Mouse (Mus musculus) CH12.LX (cell line): ENCODE data around the gene Nr5a2. TPM values are rescaled to one million over a fixed set of nuclear protein-coding genes. Genes with fewer than 3 reads are reported as not detected.

Experiments
- DNase-seq: peaks from one replicate; pipeline ENCODE4 v3.0.0-alpha.2; 2013; ENCODE audit errors: extremely low read depth
- H3K27ac ChIP-seq: 2 replicates; pipeline ENCODE4 v1.5.1; 2012; ENCODE audit warnings: low read depth, mild to moderate bottlenecking, control low read depth, moderate library complexity; ENCODE audit not compliant: insufficient read depth
- H3K27me3 ChIP-seq: replicated peaks from 2 replicates; pipeline ENCODE3; 2012; ENCODE audit warnings: inconsistent platforms
- H3K36me3 ChIP-seq, 2 experiments: replicated peaks in 1 of 2; 2 replicates each; pipeline versions ENCODE3 to v1.6.1; 2012; ENCODE audit warnings: inconsistent platforms in 1 of 2, low read length in 1 of 2, mild to moderate bottlenecking in 1 of 2, mixed read lengths in 1 of 2, moderate library complexity in 1 of 2; ENCODE audit not compliant: control insufficient read depth in 1 of 2, insufficient read depth in 1 of 2
- H3K4me1 ChIP-seq, 2 experiments: 2 replicates each; pipeline ENCODE4 v1.6.1; 2012; ENCODE audit warnings: inconsistent platforms in 1 of 2, moderate library complexity in 1 of 2; ENCODE audit not compliant: insufficient read depth in 2 of 2, control insufficient read depth in 1 of 2
- H3K4me2 ChIP-seq: 2 replicates; pipeline ENCODE4 v1.6.1; 2012; ENCODE audit warnings: low read depth, mild to moderate bottlenecking, control low read depth; ENCODE audit not compliant: poor library complexity, insufficient read depth, severe bottlenecking
- H3K4me3 ChIP-seq, 3 experiments: fragments of 150-350 bp in 1 of 3; sonication (generic) in 1 of 3; replicated peaks in 1 of 3; 2 replicates each; pipeline versions ENCODE3 to v1.5.1; 2011 to 2012; ENCODE audit warnings: low read depth in 2 of 3, low read length in 2 of 3, mild to moderate bottlenecking in 2 of 3, moderate library complexity in 2 of 3, control low read depth in 1 of 3, improper control_type of control experiment in 1 of 3, inconsistent platforms in 1 of 3, mixed read lengths in 1 of 3; ENCODE audit not compliant: poor library complexity in 1 of 3
- H3K79me2 ChIP-seq: replicated peaks from 2 replicates; pipeline ENCODE4 v1.6.1; 2012; ENCODE audit warnings: mild to moderate bottlenecking, moderate library complexity; ENCODE audit not compliant: control insufficient read depth, poor library complexity, insufficient read depth, severe bottlenecking; ENCODE audit errors: extremely low read depth
- H3K9ac ChIP-seq: 2 replicates; pipeline ENCODE4 v1.6.1; 2012; ENCODE audit warnings: low read depth, mild to moderate bottlenecking, control low read depth, moderate library complexity; ENCODE audit not compliant: insufficient read depth
- H3K9me3 ChIP-seq: replicated peaks from 2 replicates; pipeline ENCODE3; 2012; ENCODE audit warnings: low read length, inconsistent platforms, mixed read lengths
- CHD1 ChIP-seq: IDR thresholded peaks from 2 replicates; pipeline ENCODE4 v1.6.1; 2012; ENCODE audit warnings: low read depth, low read length, improper control_type of control experiment, inconsistent platforms
- EP300 ChIP-seq: IDR thresholded peaks from 2 replicates; pipeline ENCODE4 v1.6.1; 2011; ENCODE audit warnings: low read length, improper control_type of control experiment
- IRF4 ChIP-seq: IDR thresholded peaks from 2 replicates; pipeline ENCODE4 v1.6.1; 2014; ENCODE audit warnings: low read depth, mild to moderate bottlenecking, inconsistent platforms, low read length, improper control_type of control experiment
- MAFK ChIP-seq: IDR thresholded peaks from 2 replicates; pipeline ENCODE4 v1.6.1; 2011; ENCODE audit warnings: low read length, improper control_type of control experiment; ENCODE audit not compliant: insufficient replicate concordance
- MAX ChIP-seq: IDR thresholded peaks from 2 replicates; pipeline ENCODE4 v1.6.1; 2011; ENCODE audit warnings: low read length, improper control_type of control experiment
- MEF2A ChIP-seq: IDR thresholded peaks from 2 replicates; pipeline ENCODE4 v1.6.1; 2014; ENCODE audit warnings: low read depth, mild to moderate bottlenecking, inconsistent platforms, low read length, improper control_type of control experiment, borderline replicate concordance
- MXI1 ChIP-seq: IDR thresholded peaks from 2 replicates; pipeline ENCODE4 v1.6.1; 2011; ENCODE audit warnings: mild to moderate bottlenecking, low read depth, low read length, improper control_type of control experiment
- POLR2A ChIP-seq: IDR thresholded peaks from 2 replicates; pipeline ENCODE4 v1.6.1; 2011; ENCODE audit warnings: low read depth, mild to moderate bottlenecking, improper control_type of control experiment, low read length
- RAD21 ChIP-seq: IDR thresholded peaks from 2 replicates; pipeline ENCODE4 v1.6.1; 2011; ENCODE audit warnings: low read depth, mild to moderate bottlenecking, low read length, improper control_type of control experiment, moderate library complexity
- SMC3 ChIP-seq: IDR thresholded peaks from 2 replicates; pipeline ENCODE4 v1.6.1; 2011; ENCODE audit warnings: low read depth, low read length, improper control_type of control experiment
- TBP ChIP-seq: conservative IDR thresholded peaks from 2 replicates; pipeline ENCODE4 v1.6.1; 2011; ENCODE audit warnings: low read depth, low read length, improper control_type of control experiment
- TCF12 ChIP-seq: IDR thresholded peaks from 2 replicates; pipeline ENCODE4 v1.6.1; 2014; ENCODE audit warnings: low read depth, mild to moderate bottlenecking, inconsistent platforms, low read length, improper control_type of control experiment
- UBTF ChIP-seq: IDR thresholded peaks from 2 replicates; pipeline ENCODE4 v1.6.1; 2012; ENCODE audit warnings: low read depth, mild to moderate bottlenecking, inconsistent platforms, low read length, improper control_type of control experiment, moderate library complexity
- USF1 ChIP-seq: IDR thresholded peaks from 2 replicates; pipeline ENCODE4 v1.6.1; 2014; ENCODE audit warnings: low read depth, mild to moderate bottlenecking, inconsistent platforms, low read length, improper control_type of control experiment
- USF2 ChIP-seq: conservative IDR thresholded peaks from 2 replicates; pipeline ENCODE4 v1.6.1; 2011; ENCODE audit warnings: low read depth, low read length, improper control_type of control experiment
- ZC3H11A ChIP-seq: IDR thresholded peaks from 2 replicates; pipeline ENCODE4 v1.6.1; 2012; ENCODE audit warnings: low read depth, mild to moderate bottlenecking, inconsistent platforms, low read length, improper control_type of control experiment
- ZKSCAN1 ChIP-seq: IDR thresholded peaks from 2 replicates; pipeline ENCODE4 v1.6.1; 2012; ENCODE audit warnings: low read depth, inconsistent platforms, low read length, improper control_type of control experiment, borderline replicate concordance
- ZNF384 ChIP-seq: IDR thresholded peaks from 2 replicates; pipeline ENCODE4 v1.6.1; 2012; ENCODE audit warnings: low read depth, low read length, improper control_type of control experiment, inconsistent platforms
- dilution Hi-C: fragments of 300-500 bp; cut with MboI; formaldehyde crosslinking; loops from 2 replicates; pipeline ENCODE4 v1.14.3; 2020; ENCODE audit warnings: low sequenced_read_pairs; ENCODE audit not compliant: extremely low pct_unique_long_range_greater_than_20kb, extremely low pct_ligation_motif_present
- in situ Hi-C: fragments of 300-500 bp; cut with MboI; formaldehyde crosslinking; loops from 3 replicates; pipeline ENCODE4 v1.14.3; 2019; ENCODE audit warnings: low sequenced_read_pairs, low pct_ligation_motif_present, low pct_unique_long_range_greater_than_20kb, mixed read lengths
- polyA plus RNA-seq: library from polyadenylated mRNA; unstranded; fragments of >175 nt; gene quantifications from 2 replicates; pipeline ENCODE4 v1.2.1, GENCODE M21; 2012; ENCODE audit warnings: low read depth; ENCODE audit not compliant: insufficient read length
- total RNA-seq, 2 experiments: library from RNA; depleted of rRNA; stranded (reverse); fragments of 300-350 nt in 1 of 2; fragments of >200 nt in 1 of 2; gene quantifications; 2 replicates each; pipeline ENCODE4 v1.2.3; 2012 to 2014

Nr5a2 gene
- total and polyA plus RNA-seq, 3 experiments, result 0.47 to 1.3 (median 0.77) TPM

GRCm38 (mm10) chr1:136934051-136934450 is 26.2 kb downstream of the Nr5a2 start:
- Histone ChIP-seq H3K4me1 (peaks cover 2 to 5% of the 10 kb centered on the region in 2 experiments; a peak in 2 of 4 replicates), H3K4me3 (no peak overlapping the region), H3K36me3 (no peaks in the 10 kb centered on the region), H3K9ac (no peak overlapping the region), H3K79me2 (no peaks in the 10 kb centered on the region), H3K9me3 (no peaks in the 10 kb centered on the region), H3K4me2 (no peak overlapping the region), H3K27ac (no peak overlapping the region), H3K27me3 (no peaks in the 10 kb centered on the region)
- dilution Hi-C loops, result no loop called here
- no peak for DNase-seq
- in situ Hi-C loops, result no loop called here
- no peak for TF ChIP-seq MAFK
- no peak for TF ChIP-seq ZNF384
- TF ChIP-seq TBP, result no peak
- no peak for TF ChIP-seq POLR2A
- TF ChIP-seq RAD21, result no peak
- no peak for TF ChIP-seq MAX
- no peak for TF ChIP-seq USF1
- no peak for TF ChIP-seq EP300
- TF ChIP-seq SMC3, result no peak
- TF ChIP-seq USF2, result no peak
- TF ChIP-seq CHD1, result no peak
- no peak for TF ChIP-seq MEF2A
- TF ChIP-seq UBTF, result no peak
- TF ChIP-seq TCF12, result no peak
- TF ChIP-seq MXI1, result no peak

- H3K27me3 ChIP-seq, result no peaks in the 10 kb centered on the region
- DNase-seq, result no peak
- H3K4me3 ChIP-seq, result no peak overlapping the region
- TF ChIP-seq ZKSCAN1 (no peak), MAFK (no peak), ZNF384 (no peak), IRF4 (no peak), ZC3H11A (no peak)
- dilution Hi-C loops (no loop called here), in situ Hi-C loops (no loop called here)
- H3K4me2 ChIP-seq, result no peak overlapping the region
- H3K27ac ChIP-seq, result no peak overlapping the region
- H3K79me2 ChIP-seq, result no peaks in the 10 kb centered on the region
- H3K9ac ChIP-seq, result no peak overlapping the region
- no peaks in the 10 kb centered on the region for H3K9me3 ChIP-seq
- peaks cover 0 to 8% of the 10 kb centered on the region in 2 experiments; a peak in 3 of 4 replicates for H3K4me1 ChIP-seq
- no peaks in the 10 kb centered on the region for H3K36me3 ChIP-seq
Measured at GRCm38 (mm10) chr1:136931026-136931425, 29.2 kb downstream of the Nr5a2 start.
